Mouse (Mus musculus): ENCODE results near the gene Ascc3.

The Ascc3 gene

GRCm38 (mm10) chr10:50762984-50763383 lies 170.5 kb downstream of the Ascc3 start:
- no peak for DNase-seq (ENCODE audit: low spot score in 2 of 2)

GRCm38 (mm10) chr10:50763457-50764310 lies 171.2 kb downstream of the Ascc3 start:
- DNase-seq (ENCODE audit: low spot score in 2 of 2), result no peak

- DNase-seq (ENCODE audit: low spot score in 2 of 2), result no peak
Observed at GRCm38 (mm10) chr10:50772811-50773210, 180.3 kb downstream of the Ascc3 start.

- DNase-seq (ENCODE audit: low spot score in 2 of 2), result no peak
Observed at GRCm38 (mm10) chr10:50773846-50774245, 181.4 kb downstream of the Ascc3 start.

- DNase-seq (ENCODE audit: low spot score in 2 of 2), result no peak
Observed at GRCm38 (mm10) chr10:50792840-50793239, 200.4 kb downstream of the Ascc3 start.

GRCm38 (mm10) chr10:50801594-50801993 lies 209.1 kb downstream of the Ascc3 start:
- no peak for DNase-seq (ENCODE audit: low spot score in 2 of 2)

- DNase-seq (ENCODE audit: low spot score in 2 of 2), result no peak
Observed at GRCm38 (mm10) chr10:50802380-50802779, 209.9 kb downstream of the Ascc3 start.

- DNase-seq (ENCODE audit: low spot score in 2 of 2), result no peak
Observed at GRCm38 (mm10) chr10:50806166-50806565, 213.7 kb downstream of the Ascc3 start.

GRCm38 (mm10) chr10:50822363-50822762 lies 229.9 kb downstream of the Ascc3 start:
- DNase-seq (ENCODE audit: low spot score in 2 of 2), result no peak

GRCm38 (mm10) chr10:50826829-50827228 lies 234.4 kb downstream of the Ascc3 start:
- no peak for DNase-seq (ENCODE audit: low spot score in 2 of 2)

- DNase-seq (ENCODE audit: low spot score in 2 of 2), result no peak
Observed at GRCm38 (mm10) chr10:50834533-50834932, 242.1 kb downstream of the Ascc3 start.

GRCm38 (mm10) chr10:50843363-50843762 lies 250.9 kb downstream of the Ascc3 start:
- DNase-seq (ENCODE audit: low spot score in 2 of 2), result no peak

GRCm38 (mm10) chr10:50868202-50868601 lies 275.7 kb downstream of the Ascc3 start:
- no peak for DNase-seq (ENCODE audit: low spot score in 2 of 2)

- no peak for DNase-seq (ENCODE audit: low spot score in 2 of 2)
Observed at GRCm38 (mm10) chr10:50876952-50877351, 284.5 kb downstream of the Ascc3 start.

GRCm38 (mm10) chr10:50881476-50882069 lies 289.1 kb downstream of the Ascc3 start:
- no peak for DNase-seq (ENCODE audit: low spot score in 2 of 2)

- no peak for DNase-seq (ENCODE audit: low spot score in 2 of 2)
Observed at GRCm38 (mm10) chr10:50882366-50882765, 289.9 kb downstream of the Ascc3 start.

GRCm38 (mm10) chr10:50886305-50886704 lies 293.8 kb downstream of the Ascc3 start:
- DNase-seq (ENCODE audit: low spot score in 2 of 2), result no peak

GRCm38 (mm10) chr10:50890621-50891020 lies 298.2 kb downstream of the Ascc3 start:
- DNase-seq (ENCODE audit: low spot score in 2 of 2), result no peak

GRCm38 (mm10) chr10:50891876-50892711 lies 299.6 kb downstream of the Ascc3 start:
- no peak for DNase-seq (ENCODE audit: low spot score in 2 of 2)

GRCm38 (mm10) chr10:50892751-50893320 lies 300.4 kb downstream of the Ascc3 start:
- DNase-seq (ENCODE audit: low spot score in 2 of 2), result no peak

GRCm38 (mm10) chr10:50893546-50893945 lies 301.1 kb downstream of the Ascc3 start:
- DNase-seq (ENCODE audit: low spot score in 2 of 2), result no peak
